Mouse (Mus musculus): ENCODE results near the gene Myt1l.

DNA sequence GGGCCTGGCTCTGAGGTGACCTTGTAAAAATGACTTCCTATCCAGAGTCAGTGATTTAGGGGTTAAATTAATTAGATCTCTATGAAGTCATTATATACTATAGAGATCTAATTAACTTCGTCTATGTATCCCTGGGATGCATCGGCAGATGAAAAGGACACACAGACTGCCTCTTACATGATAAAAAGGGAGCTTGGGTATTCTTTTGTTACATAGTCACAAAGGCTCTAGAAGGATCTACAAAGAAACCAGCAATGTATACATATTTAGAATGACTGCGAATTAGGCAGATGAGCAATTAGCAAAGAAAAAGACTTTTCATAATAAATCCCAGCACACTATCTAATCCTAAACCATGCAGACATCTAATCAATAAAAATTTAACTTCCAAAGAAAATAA, 170.4 kb downstream of the Myt1l start:
- no peak for TF ChIP-seq CTCF (IDR thresholded peaks at IDR 0.05; ENCODE audit: control insufficient read depth, insufficient read depth, low read length)
- no peak for TF ChIP-seq POLR2A (IDR thresholded peaks at IDR 0.05; ENCODE audit: borderline replicate concordance, control insufficient read depth, low read depth, low read length)
